Mouse (Mus musculus): ENCODE data around the gene AW549877. TPM values are rescaled to one million over a fixed set of nuclear protein-coding genes. Genes with fewer than 3 reads are reported as not detected.

The AW549877 gene
- polyA plus RNA-seq, 1 experiment from 2014 or later: 29.7 TPM

DNA sequence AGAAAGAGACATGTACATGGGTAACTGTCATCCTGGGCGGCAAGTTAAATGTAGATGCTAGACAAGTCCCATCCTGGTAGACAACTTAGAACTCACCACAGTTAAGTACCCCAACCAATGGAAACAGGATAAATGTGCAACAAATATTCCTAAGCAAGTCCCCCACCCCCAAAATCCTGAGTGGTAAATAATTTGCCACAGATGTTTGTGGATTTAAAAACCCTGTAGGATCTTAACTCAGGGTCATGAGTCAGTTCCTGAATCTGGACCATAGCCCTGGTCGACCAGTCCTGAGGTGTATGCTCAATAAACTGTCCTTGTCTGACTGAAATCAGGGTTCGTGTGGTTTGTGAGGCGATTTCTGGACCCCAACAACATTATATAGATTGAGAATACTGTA is 62.1 kb downstream of the AW549877 start:
- H3K27me3 ChIP-seq: no peaks in the 10 kb centered on the region
- ATAC-seq (ENCODE audit: insufficient number of reproducible peaks, insufficient read depth, low FRiP score, low TSS enrichment, low read depth): no peak
- H3K36me3 ChIP-seq: no peaks in the 10 kb centered on the region
- 79% methylated on average over 4 of the region's 4 CpGs for WGBS
- H3K9me3 ChIP-seq: no peaks in the 10 kb centered on the region
- no peak overlapping the region for H3K9ac ChIP-seq
- H3K4me3 ChIP-seq: no peak overlapping the region
- H3K27ac ChIP-seq: no peak overlapping the region
- no peaks in the 10 kb centered on the region for H3K4me1 ChIP-seq
- H3K4me2 ChIP-seq: no peak overlapping the region

Other genes starting within 250 kb of the AW549877 start
- gene Fbxo4, start 16.2 kb downstream of the AW549877 start, polyA plus RNA-seq (2015; fragmentation: Nextera tagmentation; extraction: Ambion mirVana): 9.8 and 10.6 TPM in 2 replicates
- 230 and 267 TPM in 2 replicates for gene Oxct1, start 30.6 kb upstream of the AW549877 start, polyA plus RNA-seq (2015; fragmentation: Nextera tagmentation; extraction: Ambion mirVana)